Mouse (Mus musculus) embryonic facial prominence, embryonic 10.5 days (tissue): ENCODE data around the gene Gdf1. TPM values are rescaled to one million over a fixed set of nuclear protein-coding genes. Genes with fewer than 3 reads are reported as not detected.

Source experiments
- DNase-seq: peaks from one replicate; pipeline ENCODE4 v3.0.0-alpha.2; 2017; ENCODE audit warnings: low spot score
- H3K27ac ChIP-seq: fragments of 300-500 bp; sonication (generic); replicated peaks from 2 replicates; pipeline ENCODE4 v1.5.1; 2016; ENCODE audit warnings: mild to moderate bottlenecking
- H3K27me3 ChIP-seq: fragments of 300-500 bp; sonication (generic); replicated peaks from 2 replicates; pipeline ENCODE4 v1.6.1; 2016; ENCODE audit warnings: low read depth, mild to moderate bottlenecking; ENCODE audit not compliant: poor library complexity, severe bottlenecking
- H3K36me3 ChIP-seq: fragments of 300-500 bp; sonication (generic); replicated peaks from 2 replicates; pipeline ENCODE4 v1.6.1; 2016; ENCODE audit warnings: mild to moderate bottlenecking, moderate library complexity
- H3K4me1 ChIP-seq: fragments of 300-500 bp; sonication (generic); 2 replicates; pipeline ENCODE4 v1.6.1; 2016
- H3K4me3 ChIP-seq: fragments of 300-500 bp; sonication (generic); 2 replicates; pipeline ENCODE4 v1.5.1; 2016; ENCODE audit warnings: mild to moderate bottlenecking, moderate library complexity
- H3K9me3 ChIP-seq: fragments of 300-500 bp; sonication (generic); 2 replicates; pipeline ENCODE4 v1.6.1; 2016; ENCODE audit warnings: mild to moderate bottlenecking
- WGBS: fragments of 180-500 bp; shearing (Covaris S2); methylation state at CpG from one replicate; pipeline ENCODE4 v1.1.7; 2016; 5-methylcytosine and 5-hydroxymethylcytosine counted together
- polyA plus RNA-seq: library from polyadenylated mRNA; unstranded; fragments of >200 nt; fragmentation: Nextera tagmentation; extraction: Ambion mirVana; gene quantifications from 2 replicates; pipeline ENCODE4 v1.2.1, GENCODE M21; 2016

The Gdf1 gene
- polyA plus RNA-seq, 1 experiment from 2014 or later: 5.6 TPM

DNA sequence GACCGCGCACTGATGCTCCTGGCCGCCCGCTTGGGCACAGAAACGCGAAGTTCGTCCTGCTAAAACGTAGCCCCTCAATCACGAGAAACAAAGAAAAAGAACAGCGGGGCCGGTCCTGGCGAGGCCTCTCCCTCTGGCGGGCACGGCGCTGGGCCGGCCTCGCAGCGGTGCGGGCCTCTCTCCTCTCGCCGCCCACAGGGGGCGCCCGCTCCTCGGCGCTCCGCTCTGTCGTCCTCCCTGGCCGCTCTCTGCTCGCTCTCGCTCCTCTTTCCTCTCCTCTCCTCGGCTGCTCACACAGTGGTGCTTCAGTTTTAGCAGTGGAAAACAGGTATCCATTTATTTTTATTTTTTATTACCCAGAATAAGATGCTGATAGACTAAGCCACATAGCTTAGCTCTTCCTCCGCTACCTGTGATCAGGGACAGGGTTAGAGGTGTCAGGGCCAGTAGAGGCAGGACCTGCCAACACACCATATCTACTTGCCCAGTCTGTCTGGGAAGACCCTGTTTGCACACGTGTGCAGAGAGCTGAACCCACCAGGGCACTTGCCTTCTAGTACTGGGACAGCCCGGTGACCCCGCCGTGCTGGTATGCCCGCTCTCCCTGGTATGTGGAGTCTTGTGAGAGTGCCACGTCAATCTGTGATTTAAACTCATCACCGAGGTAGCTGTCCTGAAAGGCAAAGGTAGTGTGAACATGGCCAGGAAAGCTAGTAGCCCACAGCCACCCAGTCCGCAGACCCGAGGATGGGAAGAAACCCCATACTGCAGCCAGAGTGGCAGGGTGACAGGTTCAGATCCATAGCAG is 2.7 kb downstream of the Gdf1 start:
- Histone ChIP-seq H3K4me3 (peak overlapping the region; percentile 33), H3K27me3 (peaks cover 28% of the 10 kb centered on the region), H3K4me1 (peaks cover 34% of the 10 kb centered on the region), H3K27ac (peak overlapping the region; percentile 79), H3K36me3 (peaks cover 80% of the 10 kb centered on the region), H3K9me3 (0 out of 2 replicates have a peak, but pooled peaks cover 5% of the 10 kb centered on the region)
- peak; percentile 88 for DNase-seq
- WGBS: 23% methylated on average over 41 of the region's 41 CpGs

DNA sequence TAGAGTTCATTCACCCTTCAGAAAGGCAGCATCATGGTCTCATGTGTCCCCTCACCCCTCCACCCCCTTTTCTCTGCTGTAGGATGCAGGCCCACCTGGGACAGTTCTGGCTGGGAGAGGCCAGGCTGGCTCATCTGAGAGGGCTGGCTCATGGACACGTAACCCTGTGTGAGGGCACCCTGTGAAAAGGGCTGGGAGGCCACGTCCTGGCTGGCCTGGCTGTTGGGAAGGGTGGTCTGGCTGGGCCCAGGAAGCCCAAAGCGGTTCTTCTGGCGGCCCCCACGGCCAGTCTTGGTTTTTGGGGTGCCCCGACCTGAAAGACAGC is 3.2 kb downstream of the Gdf1 start:
- no peak for DNase-seq
- 0 out of 2 replicates have a peak, but pooled peaks cover under 1% of the 10 kb centered on the region for H3K9me3 ChIP-seq
- H3K36me3 ChIP-seq: peaks cover 80% of the 10 kb centered on the region
- peaks cover 28% of the 10 kb centered on the region for H3K27me3 ChIP-seq
- 95% methylated on average over 6 of the region's 6 CpGs for WGBS
- H3K4me1 ChIP-seq: peaks cover 34% of the 10 kb centered on the region
- H3K4me3 ChIP-seq: no peak overlapping the region
- no peak overlapping the region for H3K27ac ChIP-seq

- WGBS: 92% methylated on average over 7 of the region's 7 CpGs
- H3K36me3 ChIP-seq: peaks cover 100% of the 10 kb centered on the region
- H3K9me3 ChIP-seq: no peaks in the 10 kb centered on the region
- no peak for DNase-seq
- H3K4me1 ChIP-seq: peaks cover 12% of the 10 kb centered on the region
- no peaks in the 10 kb centered on the region for H3K27me3 ChIP-seq
- no peak overlapping the region for H3K4me3 ChIP-seq
- no peak overlapping the region for H3K27ac ChIP-seq
These were observed 9.3 kb downstream of the Gdf1 start for GRCm38 (mm10) chr8:70338931-70339330.

DNA sequence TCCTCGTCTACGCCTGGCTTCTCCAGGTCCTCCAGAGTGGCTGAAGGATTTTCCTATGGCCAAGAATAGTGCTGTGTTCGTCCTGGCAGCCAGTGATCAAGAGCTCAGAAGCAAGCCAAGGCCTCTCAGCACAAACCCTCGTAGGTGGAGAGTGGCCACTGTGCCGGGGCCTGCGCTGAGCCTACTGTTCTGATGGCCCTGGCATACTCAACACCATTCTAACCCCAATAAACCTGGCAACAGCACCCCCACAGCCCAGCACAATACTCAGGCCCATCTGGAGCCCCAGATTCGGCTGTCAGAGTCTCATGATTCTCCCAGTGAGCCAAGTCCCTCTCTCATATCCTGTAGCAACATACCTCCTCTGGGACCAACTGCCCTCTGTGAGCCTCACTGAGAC is 11.0 kb downstream of the Gdf1 start:
- H3K36me3 ChIP-seq: peaks cover 93% of the 10 kb centered on the region
- 89% methylated on average over 7 of the region's 7 CpGs for WGBS
- peaks cover 18% of the 10 kb centered on the region for H3K4me1 ChIP-seq
- DNase-seq: no peak
- no peaks in the 10 kb centered on the region for H3K9me3 ChIP-seq
- no peak overlapping the region for H3K27ac ChIP-seq
- H3K4me3 ChIP-seq: no peak overlapping the region
- no peaks in the 10 kb centered on the region for H3K27me3 ChIP-seq

- WGBS: 93% methylated on average over 14 of the region's 14 CpGs
These were observed 12.4 kb downstream of the Gdf1 start for GRCm38 (mm10) chr8:70342007-70342406.

GRCm38 (mm10) chr8:70343076-70343475 is 13.5 kb downstream of the Gdf1 start:
- Histone ChIP-seq H3K27ac (no peak overlapping the region), H3K36me3 (peaks cover 92% of the 10 kb centered on the region), H3K9me3 (no peaks in the 10 kb centered on the region), H3K4me1 (peaks cover 18% of the 10 kb centered on the region), H3K27me3 (no peaks in the 10 kb centered on the region), H3K4me3 (no peak overlapping the region)
- DNase-seq: peak; percentile 41
- WGBS: 60% methylated on average over 7 of the region's 7 CpGs

More at GRCm38 (mm10) chr8:70342007-70342406, 12.4 kb downstream of the Gdf1 start:
- Histone ChIP-seq H3K27me3 (no peaks in the 10 kb centered on the region), H3K4me1 (peaks cover 18% of the 10 kb centered on the region), H3K9me3 (no peaks in the 10 kb centered on the region), H3K4me3 (no peak overlapping the region), H3K27ac (no peak overlapping the region), H3K36me3 (peaks cover 92% of the 10 kb centered on the region)
- DNase-seq: no peak

GRCm38 (mm10) chr8:70343696-70344095 is 14.1 kb downstream of the Gdf1 start:
- H3K36me3 ChIP-seq: peaks cover 92% of the 10 kb centered on the region
- H3K27ac ChIP-seq: no peak overlapping the region
- H3K4me3 ChIP-seq: no peak overlapping the region
- WGBS: 59% methylated on average over 6 of the region's 6 CpGs
- H3K4me1 ChIP-seq: peaks cover 24% of the 10 kb centered on the region
- peak; percentile 60 for DNase-seq
- H3K9me3 ChIP-seq: no peaks in the 10 kb centered on the region
- H3K27me3 ChIP-seq: no peaks in the 10 kb centered on the region

DNA sequence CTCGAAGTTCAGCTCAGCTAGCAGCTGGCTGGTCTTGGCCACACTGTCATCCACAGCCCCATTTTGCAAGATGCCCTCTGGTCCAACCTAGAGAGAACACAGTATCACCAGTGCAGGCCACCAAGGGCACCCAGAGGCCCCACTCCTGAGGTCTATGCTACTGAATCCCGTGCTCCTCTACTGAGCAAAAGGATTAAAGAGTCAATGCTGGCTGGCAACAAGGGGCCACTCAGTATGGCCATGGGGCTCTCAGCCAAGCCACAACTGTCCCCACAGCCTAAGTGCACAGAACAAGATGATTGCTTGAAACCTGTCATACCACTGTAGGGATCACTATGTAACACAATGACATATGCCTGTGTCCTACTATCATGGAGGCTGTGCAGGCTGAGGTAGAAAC is 14.7 kb downstream of the Gdf1 start:
- no peak for DNase-seq
- Histone ChIP-seq H3K4me1 (peaks cover 30% of the 10 kb centered on the region), H3K36me3 (peaks cover 92% of the 10 kb centered on the region), H3K9me3 (no peaks in the 10 kb centered on the region), H3K27ac (no peak overlapping the region), H3K4me3 (no peak overlapping the region), H3K27me3 (no peaks in the 10 kb centered on the region)
- 85% methylated on average over 2 of the region's 2 CpGs for WGBS

GRCm38 (mm10) chr8:70347443-70347842 is 17.8 kb downstream of the Gdf1 start:
- H3K9me3 ChIP-seq: no peaks in the 10 kb centered on the region
- WGBS: 86% methylated on average over 4 of the region's 4 CpGs
- peaks cover 85% of the 10 kb centered on the region for H3K36me3 ChIP-seq
- H3K4me1 ChIP-seq: peaks cover 61% of the 10 kb centered on the region
- DNase-seq: no peak
- H3K27ac ChIP-seq: no peak overlapping the region
- no peaks in the 10 kb centered on the region for H3K27me3 ChIP-seq
- no peak overlapping the region for H3K4me3 ChIP-seq

- Histone ChIP-seq H3K9me3 (no peaks in the 10 kb centered on the region), H3K4me1 (peaks cover 60% of the 10 kb centered on the region), H3K36me3 (peaks cover 80% of the 10 kb centered on the region), H3K27me3 (no peaks in the 10 kb centered on the region), H3K4me3 (no peak overlapping the region), H3K27ac (no peak overlapping the region)
- DNase-seq: no peak
- 89% methylated on average over 1 of the region's 1 CpGs for WGBS
These were observed 18.3 kb downstream of the Gdf1 start for GRCm38 (mm10) chr8:70347860-70348420.

- peaks cover 59% of the 10 kb centered on the region for H3K4me1 ChIP-seq
- H3K36me3 ChIP-seq: peaks cover 54% of the 10 kb centered on the region
- H3K9me3 ChIP-seq: no peaks in the 10 kb centered on the region
- H3K27ac ChIP-seq: peak overlapping the region; percentile 96
- 60% methylated on average over 15 of the region's 15 CpGs for WGBS
- DNase-seq: no peak
- no peaks in the 10 kb centered on the region for H3K27me3 ChIP-seq
- H3K4me3 ChIP-seq: peak overlapping the region; percentile 99
These were observed 21.7 kb downstream of the Gdf1 start for GRCm38 (mm10) chr8:70351035-70351999.

GRCm38 (mm10) chr8:70352000-70352384 is 22.4 kb downstream of the Gdf1 start:
- Histone ChIP-seq H3K4me1 (peaks cover 59% of the 10 kb centered on the region), H3K27ac (peak overlapping the region; percentile 96)
- WGBS: 33% methylated on average over 3 of the region's 3 CpGs

More at GRCm38 (mm10) chr8:70352000-70352384, 22.4 kb downstream of the Gdf1 start:
- Histone ChIP-seq H3K36me3 (peaks cover 47% of the 10 kb centered on the region), H3K27me3 (no peaks in the 10 kb centered on the region), H3K9me3 (no peaks in the 10 kb centered on the region), H3K4me3 (peak overlapping the region; percentile 99)
- no peak for DNase-seq
